Mouse (Mus musculus): ENCODE measurements around the gene Stk17b. TPM values are rescaled to one million over a fixed set of nuclear protein-coding genes. Genes with fewer than 3 reads are reported as not detected.
A peak's percentile ranks its signal among the peaks of the same experiment; 100 is the strongest.

The Stk17b gene
- 13.6 and 14.5 TPM in 2 replicates for polyA plus RNA-seq (2015; fragmentation: Nextera tagmentation; extraction: Ambion mirVana)

DNA sequence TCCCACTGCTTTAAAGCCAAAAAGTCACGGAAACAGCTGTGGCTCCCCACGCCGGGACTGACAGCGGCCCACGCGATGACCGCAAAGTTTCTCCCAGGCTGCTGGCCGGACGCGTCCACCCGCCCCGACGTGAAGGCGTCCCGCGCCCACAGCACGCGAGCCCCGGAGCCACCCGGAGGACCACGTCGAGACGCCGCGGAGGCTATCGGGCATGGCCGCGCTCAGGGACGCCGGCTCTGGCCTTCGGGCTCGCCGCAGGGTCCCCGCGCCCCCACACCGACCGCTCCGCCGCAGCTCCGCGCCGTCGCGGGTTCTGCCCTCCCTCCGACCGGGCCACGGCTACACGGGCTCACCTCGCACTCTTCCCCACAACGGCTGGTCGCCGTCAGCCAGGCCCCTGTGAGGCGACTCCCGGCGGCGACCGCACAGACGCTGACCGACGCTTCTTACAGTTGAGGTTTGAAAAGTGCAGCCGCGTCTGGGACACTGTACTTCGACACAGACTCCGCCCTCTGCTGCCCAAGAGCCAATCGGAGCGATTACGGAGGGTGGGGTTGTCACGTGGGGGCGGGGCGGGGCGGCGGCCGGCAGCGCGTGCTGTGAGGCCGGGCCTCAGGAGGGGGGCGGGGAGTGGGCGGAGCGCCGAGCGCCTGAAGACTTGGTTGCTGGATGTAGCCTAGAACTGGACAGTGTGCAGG lies at the start of gene Stk17b:
Gene Stk17b (minus strand): TSS at position 504 of the 698 bp plus-strand sequence.
- WGBS, result under 1% methylated on average over 70 of the region's 81 CpGs
- peak; percentile 98 for DNase-seq (ENCODE audit: low spot score)
- no peaks in the 10 kb centered on the region for H3K27me3 ChIP-seq (ENCODE audit: insufficient read depth, low read length)
- H3K4me3 ChIP-seq (replicated peaks; ENCODE audit: low read depth, low read length), result peak within 1 kb of the TSS; percentile 97
- H3K9me3 ChIP-seq (replicated peaks; ENCODE audit: low read length), result no peaks in the 10 kb centered on the region
- H3K4me1 ChIP-seq (replicated peaks; ENCODE audit: insufficient read depth, low read length), result no peaks in the 10 kb centered on the region
- peak within 1 kb of the TSS; percentile 61 for H3K4me2 ChIP-seq (ENCODE audit: low read length)
- H3K36me3 ChIP-seq (ENCODE audit: insufficient read depth, low read length), result no peaks in the 10 kb centered on the region
- H3K9ac ChIP-seq (ENCODE audit: low read depth, low read length), result peak within 1 kb of the TSS; percentile 88
- no peak for TF ChIP-seq CTCF (IDR thresholded peaks at IDR 0.05; ENCODE audit: low read depth)
- ATAC-seq (replicated peaks; ENCODE audit: low FRiP score, low read depth), result peak; percentile 98
- peak within 1 kb of the TSS; percentile 85 for H3K27ac ChIP-seq

DNA sequence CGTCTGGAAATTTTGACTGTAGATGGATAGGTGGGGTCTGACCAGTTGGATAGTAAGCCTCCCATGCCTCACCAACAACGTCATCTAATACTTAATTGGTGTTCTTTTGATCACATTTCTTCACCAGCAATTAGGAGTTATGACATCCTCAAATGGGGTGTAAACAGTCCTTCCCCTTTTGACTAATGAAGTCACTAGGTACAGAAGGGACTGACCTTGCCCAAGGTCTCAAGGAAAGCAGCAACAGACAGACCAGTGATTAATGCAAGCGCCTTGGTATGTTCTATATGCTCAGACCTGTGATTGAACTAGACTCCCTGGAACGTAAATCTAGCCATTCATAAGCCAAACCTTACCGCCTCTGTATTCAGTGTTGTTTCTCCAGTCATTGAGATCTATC lies 45.3 kb upstream of the Stk17b start:
- Histone ChIP-seq H3K9me3 (replicated peaks; ENCODE audit: low read length) (no peaks in the 10 kb centered on the region), H3K27me3 (ENCODE audit: insufficient read depth, low read length) (no peaks in the 10 kb centered on the region), H3K9ac (ENCODE audit: low read depth, low read length) (no peak overlapping the region), H3K4me1 (replicated peaks; ENCODE audit: insufficient read depth, low read length) (no peaks in the 10 kb centered on the region), H3K4me3 (replicated peaks; ENCODE audit: low read depth, low read length) (no peak overlapping the region), H3K27ac (no peak overlapping the region), H3K4me2 (ENCODE audit: low read length) (no peak overlapping the region), H3K36me3 (ENCODE audit: insufficient read depth, low read length) (no peaks in the 10 kb centered on the region)
- WGBS, result 65% methylated on average over 5 of the region's 5 CpGs
- TF ChIP-seq CTCF (IDR thresholded peaks at IDR 0.05; ENCODE audit: low read depth), result no peak
- DNase-seq (ENCODE audit: low spot score), result no peak
- ATAC-seq (replicated peaks; ENCODE audit: low FRiP score, low read depth), result no peak

DNA sequence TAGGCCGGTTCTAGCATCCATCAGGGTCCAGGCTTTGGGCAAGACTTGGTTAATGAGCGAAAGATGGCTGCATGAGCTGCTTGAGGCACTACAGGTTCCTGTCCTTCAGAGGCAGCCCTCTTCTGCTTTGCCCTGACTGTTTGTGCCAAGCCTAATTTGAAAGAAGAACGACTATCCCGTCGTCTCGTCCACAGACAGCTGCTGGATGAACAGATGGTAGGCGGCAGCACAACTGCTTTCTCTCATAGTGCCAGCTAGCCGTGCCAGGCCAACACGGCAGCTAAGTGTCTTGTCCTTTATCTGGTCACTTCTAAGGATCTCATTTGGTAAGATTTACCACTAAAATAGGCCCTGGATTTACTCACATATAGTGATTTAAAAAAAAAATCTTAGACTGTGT lies 44.1 kb upstream of the Stk17b start:
- DNase-seq (ENCODE audit: low spot score), result no peak
- Histone ChIP-seq H3K36me3 (ENCODE audit: insufficient read depth, low read length) (no peaks in the 10 kb centered on the region), H3K9ac (ENCODE audit: low read depth, low read length) (no peak overlapping the region), H3K27ac (no peak overlapping the region), H3K4me3 (replicated peaks; ENCODE audit: low read depth, low read length) (no peak overlapping the region), H3K4me1 (replicated peaks; ENCODE audit: insufficient read depth, low read length) (no peaks in the 10 kb centered on the region; the same call in 1 of the 2 replicates), H3K4me2 (ENCODE audit: low read length) (no peak overlapping the region), H3K9me3 (replicated peaks; ENCODE audit: low read length) (no peaks in the 10 kb centered on the region), H3K27me3 (ENCODE audit: insufficient read depth, low read length) (no peaks in the 10 kb centered on the region)
- 78% methylated on average over 9 of the region's 9 CpGs for WGBS
- no peak for ATAC-seq (replicated peaks; ENCODE audit: low FRiP score, low read depth)
- no peak for TF ChIP-seq CTCF (IDR thresholded peaks at IDR 0.05; ENCODE audit: low read depth)

DNA sequence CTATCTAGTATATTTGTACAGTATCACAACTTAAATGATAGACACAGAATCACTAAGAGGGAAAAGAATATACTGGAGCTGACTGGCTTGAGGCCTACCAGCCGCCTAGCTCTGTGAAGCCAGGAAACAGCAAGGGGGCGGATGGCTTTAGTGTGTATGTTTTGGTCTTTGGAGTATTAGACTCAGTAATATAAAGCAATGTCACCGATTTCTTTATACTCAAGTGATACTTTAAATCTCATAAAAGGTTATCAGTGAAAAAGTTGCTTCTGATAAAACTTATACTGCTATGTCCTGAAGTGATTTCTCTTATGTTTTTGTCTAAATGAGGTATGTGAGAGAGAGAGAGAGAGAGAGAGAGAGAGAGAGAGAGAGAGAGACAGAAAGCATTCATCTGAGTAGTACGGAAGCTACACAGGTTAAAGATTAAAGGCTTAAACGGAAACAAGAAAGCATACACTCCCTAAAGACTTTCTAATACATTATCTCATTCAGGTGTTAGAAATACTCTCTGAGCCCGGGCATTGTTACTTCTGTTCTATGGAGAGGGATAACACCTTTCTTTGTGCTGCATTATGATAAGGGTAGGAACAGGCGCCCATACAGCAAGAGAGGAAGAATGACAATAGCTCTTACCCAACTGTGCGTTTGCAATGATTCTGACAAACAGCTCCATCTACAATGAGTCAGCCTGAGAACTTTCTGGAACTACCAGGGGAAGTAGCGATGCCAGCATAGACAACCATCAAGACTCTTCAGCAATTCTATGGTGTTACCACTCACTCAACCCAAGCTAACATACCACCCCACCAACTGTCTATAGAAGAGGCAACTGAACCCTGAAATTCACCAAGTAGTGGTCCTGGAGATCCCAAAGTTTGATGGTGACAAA lies 39.7 kb upstream of the Stk17b start:
- Histone ChIP-seq H3K9ac (ENCODE audit: low read depth, low read length) (no peak overlapping the region), H3K36me3 (ENCODE audit: insufficient read depth, low read length) (no peaks in the 10 kb centered on the region), H3K9me3 (replicated peaks; ENCODE audit: low read length) (no peaks in the 10 kb centered on the region), H3K4me3 (replicated peaks; ENCODE audit: low read depth, low read length) (no peak overlapping the region), H3K27me3 (ENCODE audit: insufficient read depth, low read length) (no peaks in the 10 kb centered on the region), H3K27ac (peak overlapping the region; percentile 31; the same call in 1 of the 2 replicates), H3K4me2 (ENCODE audit: low read length) (no peak overlapping the region), H3K4me1 (replicated peaks; ENCODE audit: insufficient read depth, low read length) (peaks cover 4% of the 10 kb centered on the region; the same call in 1 of the 2 replicates)
- DNase-seq (ENCODE audit: low spot score), result no peak
- no peak for ATAC-seq (replicated peaks; ENCODE audit: low FRiP score, low read depth)
- no peak for TF ChIP-seq CTCF (IDR thresholded peaks at IDR 0.05; ENCODE audit: low read depth)
- 80% methylated on average over 9 of the region's 9 CpGs for WGBS

GRCm38 (mm10) chr1:53823687-53824445 lies 38.8 kb upstream of the Stk17b start:
- no peak for TF ChIP-seq CTCF (IDR thresholded peaks at IDR 0.05; ENCODE audit: low read depth)
- ATAC-seq (replicated peaks; ENCODE audit: low FRiP score, low read depth) (peak; percentile 89), DNase-seq (ENCODE audit: low spot score) (peak; percentile 85)
- Histone ChIP-seq H3K9ac (ENCODE audit: low read depth, low read length) (no peak overlapping the region), H3K36me3 (ENCODE audit: insufficient read depth, low read length) (no peaks in the 10 kb centered on the region), H3K9me3 (replicated peaks; ENCODE audit: low read length) (no peaks in the 10 kb centered on the region), H3K4me2 (ENCODE audit: low read length) (peak overlapping the region; percentile 52), H3K27me3 (ENCODE audit: insufficient read depth, low read length) (no peaks in the 10 kb centered on the region), H3K4me1 (replicated peaks; ENCODE audit: insufficient read depth, low read length) (peaks cover 4% of the 10 kb centered on the region; the same call in 1 of the 2 replicates), H3K4me3 (replicated peaks; ENCODE audit: low read depth, low read length) (peak overlapping the region; percentile 8; the same call in 1 of the 2 replicates), H3K27ac (peak overlapping the region; percentile 60)
- 7% methylated on average over 10 of the region's 10 CpGs for WGBS

GRCm38 (mm10) chr1:53821983-53822382 lies 37.0 kb upstream of the Stk17b start:
- no peak overlapping the region for H3K9ac ChIP-seq (ENCODE audit: low read depth, low read length)
- H3K9me3 ChIP-seq (replicated peaks; ENCODE audit: low read length), result no peaks in the 10 kb centered on the region
- H3K27ac ChIP-seq, result no peak overlapping the region
- H3K27me3 ChIP-seq (ENCODE audit: insufficient read depth, low read length), result no peaks in the 10 kb centered on the region
- ATAC-seq (replicated peaks; ENCODE audit: low FRiP score, low read depth), result no peak
- no peak overlapping the region for H3K4me2 ChIP-seq (ENCODE audit: low read length)
- DNase-seq (ENCODE audit: low spot score), result no peak
- no peak for TF ChIP-seq CTCF (IDR thresholded peaks at IDR 0.05; ENCODE audit: low read depth)
- no peaks in the 10 kb centered on the region for H3K36me3 ChIP-seq (ENCODE audit: insufficient read depth, low read length)
- peaks cover 4% of the 10 kb centered on the region; the same call in 1 of the 2 replicates for H3K4me1 ChIP-seq (replicated peaks; ENCODE audit: insufficient read depth, low read length)
- no peak overlapping the region for H3K4me3 ChIP-seq (replicated peaks; ENCODE audit: low read depth, low read length)

Measured in kidney, postnatal 0 days (tissue).